ENCODE assay signal across 21 mouse cellular contexts in genomic region chr12:45969881-45970280, GRCm38 (mm10).
DNase-seq lines count a peak whose midpoint lies in the region; ATAC-seq lines count a peak whose summit lies in the region.
"Had no signal": no experiment of that assay in that cellular context is flagged by ENCODE, and none has a peak within 500 bp of the region (broad histone marks: within the 10 kb centered on the region; RNA-seq: fewer than 3 reads in every experiment).

No protein-coding gene starts in this region.

- no peaks in the 10 kb centered on the region for H3K36me3 ChIP-seq in hindbrain, embryonic 15.5 days
- H3K36me3 ChIP-seq in hindbrain, embryonic 16.5 days (ENCODE audit: control insufficient read depth, insufficient read depth, low read length), result no peaks in the 10 kb centered on the region
- no peaks in the 10 kb centered on the region for H3K36me3 ChIP-seq in midbrain, embryonic 15.5 days (replicated peaks)
- no peaks in the 10 kb centered on the region for H3K36me3 ChIP-seq in forebrain, embryonic 10.5 days (replicated peaks)
- H3K36me3 ChIP-seq: embryonic facial prominence, embryonic 15.5 days; forebrain, embryonic 15.5 days; heart, embryonic 10.5 days had no signal

- peaks cover 3% of the 10 kb centered on the region; the same call in 1 of the 2 replicates for H3K4me1 ChIP-seq in hindbrain, embryonic 15.5 days (replicated peaks)
- no peaks in the 10 kb centered on the region for H3K4me1 ChIP-seq in hindbrain, embryonic 16.5 days (ENCODE audit: control insufficient read depth, insufficient read depth, low read depth, low read length)
- H3K4me1 ChIP-seq in midbrain, embryonic 15.5 days, result peaks cover 4% of the 10 kb centered on the region; the same call in 1 of the 2 replicates
- H3K4me1 ChIP-seq in forebrain, embryonic 10.5 days, result peaks cover 4% of the 10 kb centered on the region; the same call in 1 of the 2 replicates
- H3K4me1 ChIP-seq: embryonic facial prominence, embryonic 15.5 days; forebrain, embryonic 15.5 days; heart, embryonic 10.5 days had no signal

- DNase-seq in retina, postnatal 1 day, result peak; percentile 1
- no peak for DNase-seq in retina, embryonic 14.5 days (ENCODE audit: low spot score)
- DNase-seq in cerebellum, postnatal 10 days, result no peak
- no peak for DNase-seq in forebrain, embryonic 10.5 days (ENCODE audit: extremely low spot score, low spot score)
- DNase-seq: adrenal gland, postnatal 14 days; cerebellum, adult 18-20 months; cerebellum, postnatal 14 days; embryo, embryonic 11 days; gastrocnemius, postnatal 36 days; heart, adult 11 months; heart, postnatal 10 days had no signal

- no peak overlapping the region for H3K4me2 ChIP-seq in hindbrain, embryonic 15.5 days
- no peak overlapping the region for H3K4me2 ChIP-seq in hindbrain, embryonic 16.5 days (ENCODE audit: low read length)
- no peak overlapping the region for H3K4me2 ChIP-seq in midbrain, embryonic 15.5 days
- H3K4me2 ChIP-seq: embryonic facial prominence, embryonic 15.5 days; forebrain, embryonic 15.5 days had no signal

- no peak for ATAC-seq in hindbrain, embryonic 15.5 days (ENCODE audit: low FRiP score, low read depth)
- ATAC-seq in hindbrain, embryonic 16.5 days, result no peak
- ATAC-seq in midbrain, embryonic 15.5 days (replicated peaks), result peak; percentile 70
- ATAC-seq: activated CD4-positive, CD25-positive, alpha-beta regulatory T cell, adult 4 months; Patski had no signal

- no peaks in the 10 kb centered on the region for H3K9me3 ChIP-seq in hindbrain, embryonic 15.5 days
- H3K9me3 ChIP-seq in hindbrain, embryonic 16.5 days (ENCODE audit: control insufficient read depth, low read length), result no peaks in the 10 kb centered on the region
- H3K9me3 ChIP-seq in midbrain, embryonic 15.5 days, result no peaks in the 10 kb centered on the region
- H3K9me3 ChIP-seq in forebrain, embryonic 10.5 days, result no peaks in the 10 kb centered on the region
- H3K9me3 ChIP-seq: embryonic facial prominence, embryonic 15.5 days; forebrain, embryonic 15.5 days; heart, embryonic 10.5 days had no signal

- H3K4me3 ChIP-seq in hindbrain, embryonic 15.5 days, result no peak overlapping the region
- H3K4me3 ChIP-seq in hindbrain, embryonic 16.5 days (ENCODE audit: low read length), result no peak overlapping the region
- no peak overlapping the region for H3K4me3 ChIP-seq in midbrain, embryonic 15.5 days
- H3K4me3 ChIP-seq in forebrain, embryonic 10.5 days, result no peak overlapping the region
- H3K4me3 ChIP-seq: embryonic facial prominence, embryonic 15.5 days; erythroblast, embryonic 14.5 days; forebrain, embryonic 15.5 days; heart, embryonic 10.5 days had no signal

- 62% methylated on average over 1 of the region's 1 CpGs for WGBS in hindbrain, embryonic 15.5 days
- 66% methylated on average over 1 of the region's 1 CpGs for WGBS in hindbrain, embryonic 16.5 days
- WGBS in midbrain, embryonic 15.5 days, result 76% methylated on average over 1 of the region's 1 CpGs
- WGBS in forebrain, embryonic 10.5 days, result 76% methylated on average over 1 of the region's 1 CpGs

- no peak overlapping the region for H3K9ac ChIP-seq in hindbrain, embryonic 15.5 days
- H3K9ac ChIP-seq in hindbrain, embryonic 16.5 days (ENCODE audit: low read depth, low read length), result no peak overlapping the region
- H3K9ac ChIP-seq in midbrain, embryonic 15.5 days, result no peak overlapping the region
- H3K9ac ChIP-seq: embryonic facial prominence, embryonic 15.5 days; forebrain, embryonic 15.5 days had no signal

- 0 out of 2 replicates have a peak overlapping the region, but pooled peaks have one; percentile 38 for H3K27ac ChIP-seq in hindbrain, embryonic 15.5 days (replicated peaks)
- H3K27ac ChIP-seq in hindbrain, embryonic 16.5 days (ENCODE audit: low read depth, low read length), result no peak overlapping the region
- peak overlapping the region; percentile 68 for H3K27ac ChIP-seq in midbrain, embryonic 15.5 days
- no peak overlapping the region for H3K27ac ChIP-seq in forebrain, embryonic 10.5 days
- H3K27ac ChIP-seq: embryonic facial prominence, embryonic 15.5 days; forebrain, embryonic 15.5 days; heart, embryonic 10.5 days had no signal

- no peaks in the 10 kb centered on the region for H3K27me3 ChIP-seq in hindbrain, embryonic 15.5 days
- H3K27me3 ChIP-seq in hindbrain, embryonic 16.5 days (replicated peaks; ENCODE audit: control insufficient read depth, insufficient read depth, low read length), result no peaks in the 10 kb centered on the region
- no peaks in the 10 kb centered on the region for H3K27me3 ChIP-seq in midbrain, embryonic 15.5 days (replicated peaks)
- no peaks in the 10 kb centered on the region for H3K27me3 ChIP-seq in forebrain, embryonic 10.5 days (ENCODE audit: poor library complexity, severe bottlenecking)
- H3K27me3 ChIP-seq: CH12.LX; embryonic facial prominence, embryonic 15.5 days; forebrain, embryonic 15.5 days; Patski had no signal

Comparison
In these comparisons a context has a peak if more than half of its experiments do, and no peak if none do; other contexts are left out.
1. H3K27ac ChIP-seq: peak in hindbrain, embryonic 15.5 days (single experiment) and midbrain, embryonic 15.5 days (single experiment); none in hindbrain, embryonic 16.5 days (single experiment) and forebrain, embryonic 10.5 days (single experiment).